Mouse (Mus musculus) urinary bladder, postnatal 14 days (tissue): ENCODE results near the gene Rab3c.

Source experiments
- DNase-seq: peaks from one replicate; pipeline ENCODE4 v3.0.0; 2021; ENCODE audit warnings: low spot score

Rab3c gene

DNA sequence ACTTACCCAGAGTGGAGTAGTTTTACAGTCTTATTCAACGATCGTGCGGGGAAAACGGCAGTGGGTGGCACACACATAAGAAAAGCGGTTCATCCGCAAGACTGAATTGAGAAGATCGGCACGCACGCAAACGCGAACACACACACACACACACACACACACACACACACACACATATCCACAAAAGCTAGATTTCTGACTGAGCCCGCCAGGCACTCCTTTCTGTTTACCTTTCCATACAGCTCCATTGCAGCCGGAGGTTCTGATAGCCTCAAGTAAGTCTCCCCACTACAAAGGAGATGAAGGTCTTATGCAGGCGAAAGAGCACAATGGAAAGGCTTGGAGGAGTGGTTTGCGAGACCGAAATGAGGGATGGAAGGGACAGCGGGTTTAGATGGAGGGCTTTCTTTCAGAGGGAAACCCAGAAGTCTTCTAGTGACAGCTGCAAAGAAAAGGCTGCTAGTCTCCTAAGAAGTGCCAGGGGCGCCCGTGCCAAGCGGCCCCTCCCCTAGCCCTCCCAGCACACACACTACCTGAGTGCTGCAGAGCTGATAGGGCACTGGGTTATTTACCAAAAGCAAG lies at the start of gene Rab3c:
Gene Rab3c (minus strand): TSS at position 434 of the 582 bp plus-strand sequence.
- DNase-seq = no peak

DNA sequence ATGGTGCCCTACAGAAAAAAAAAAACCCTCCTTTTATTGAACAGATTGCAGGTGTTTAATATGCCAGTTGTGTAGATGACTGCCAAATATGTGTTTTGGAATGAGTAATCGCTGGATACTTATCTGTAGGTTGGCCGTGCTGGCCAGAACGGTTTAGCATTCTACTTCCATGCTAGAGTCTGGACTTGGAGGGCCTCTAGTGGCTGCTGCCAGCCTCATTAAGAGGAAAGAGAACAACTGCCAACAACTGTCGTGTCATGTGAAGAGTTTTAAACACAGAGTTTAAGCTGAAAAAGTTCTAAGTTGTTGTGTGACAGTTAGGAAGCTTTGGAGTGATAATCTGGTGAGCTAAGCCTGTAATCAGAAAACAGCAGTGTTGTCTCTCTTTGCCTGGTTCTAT lies 38.0 kb upstream of the Rab3c start:
- DNase-seq = no peak

DNA sequence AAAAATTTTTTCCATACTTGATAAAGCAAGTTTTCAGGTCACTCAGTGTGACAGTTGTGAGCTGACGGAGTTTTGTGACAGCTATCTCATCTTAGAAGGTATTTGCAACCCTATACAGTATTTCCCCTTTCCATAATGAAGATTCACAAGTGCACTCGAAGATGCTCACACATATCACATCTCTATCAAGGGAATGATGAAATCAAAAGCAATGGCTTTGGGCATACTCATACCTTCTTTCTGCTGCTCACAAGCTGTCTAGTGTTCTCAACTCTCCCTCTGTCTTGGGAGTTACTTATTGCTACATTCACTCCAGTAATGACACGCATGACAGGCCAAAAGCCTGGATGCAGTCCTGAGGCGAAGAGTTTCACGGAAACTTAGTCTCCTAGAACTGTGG lies 26.4 kb upstream of the Rab3c start:
- DNase-seq = no peak

DNA sequence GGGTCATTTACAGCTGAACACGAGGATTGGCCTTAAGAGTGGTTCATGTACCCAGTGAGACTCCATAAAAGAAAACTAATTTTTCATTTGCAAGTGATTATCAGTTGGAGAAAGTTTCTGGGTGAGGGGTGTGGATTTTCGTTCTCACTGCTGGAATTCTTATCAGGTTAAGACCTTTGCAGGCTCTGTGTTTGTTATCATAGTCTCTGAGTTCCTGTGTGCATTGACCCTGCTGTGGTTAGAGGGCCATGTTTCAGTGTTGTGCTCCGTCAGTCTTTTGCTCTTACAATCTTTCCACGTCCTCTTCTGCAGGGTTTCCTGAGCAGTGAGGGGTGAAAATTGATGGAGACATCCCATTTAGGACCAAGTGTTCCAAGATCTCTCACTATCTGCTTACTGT lies 16.3 kb upstream of the Rab3c start:
- no peak for DNase-seq

DNA sequence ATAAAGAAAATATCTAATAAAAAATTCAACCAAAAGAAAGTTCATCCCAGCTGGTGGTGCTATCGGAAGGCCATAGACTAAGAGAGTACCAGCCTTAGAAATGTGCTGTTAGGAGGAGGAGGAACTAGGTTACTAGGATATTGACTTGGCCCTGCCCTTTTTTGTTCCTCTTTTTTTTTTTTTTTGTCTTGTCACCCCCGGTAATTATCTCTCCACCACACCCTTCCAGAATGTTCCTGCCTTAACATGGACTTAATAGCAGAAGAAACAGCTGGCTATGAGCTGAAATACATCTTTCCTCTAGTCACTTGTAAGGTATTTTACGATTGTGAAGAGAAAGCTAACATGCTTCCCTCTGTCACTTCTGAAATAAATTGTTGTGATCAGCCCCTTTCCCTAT lies 7.7 kb upstream of the Rab3c start:
- no peak for DNase-seq

DNA sequence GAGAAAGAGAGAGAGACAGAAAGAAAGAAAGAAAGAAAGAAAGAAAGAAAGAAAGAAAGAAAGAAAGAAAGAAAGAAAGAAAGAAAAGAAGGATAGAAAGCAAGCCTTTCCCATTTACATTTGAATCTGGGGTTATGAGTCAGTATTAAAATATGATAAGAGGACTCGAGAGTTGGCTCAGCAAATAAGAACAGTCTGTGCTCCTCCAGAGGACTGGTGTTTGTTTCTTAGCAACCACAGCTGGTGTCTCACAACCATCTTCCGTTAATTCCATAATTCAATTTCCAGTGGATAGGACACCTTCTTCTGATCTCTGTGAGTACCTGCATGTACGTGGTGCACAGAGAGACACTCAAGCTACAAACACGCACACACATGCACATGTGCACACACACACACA lies 3.0 kb upstream of the Rab3c start:
- no peak for DNase-seq

DNA sequence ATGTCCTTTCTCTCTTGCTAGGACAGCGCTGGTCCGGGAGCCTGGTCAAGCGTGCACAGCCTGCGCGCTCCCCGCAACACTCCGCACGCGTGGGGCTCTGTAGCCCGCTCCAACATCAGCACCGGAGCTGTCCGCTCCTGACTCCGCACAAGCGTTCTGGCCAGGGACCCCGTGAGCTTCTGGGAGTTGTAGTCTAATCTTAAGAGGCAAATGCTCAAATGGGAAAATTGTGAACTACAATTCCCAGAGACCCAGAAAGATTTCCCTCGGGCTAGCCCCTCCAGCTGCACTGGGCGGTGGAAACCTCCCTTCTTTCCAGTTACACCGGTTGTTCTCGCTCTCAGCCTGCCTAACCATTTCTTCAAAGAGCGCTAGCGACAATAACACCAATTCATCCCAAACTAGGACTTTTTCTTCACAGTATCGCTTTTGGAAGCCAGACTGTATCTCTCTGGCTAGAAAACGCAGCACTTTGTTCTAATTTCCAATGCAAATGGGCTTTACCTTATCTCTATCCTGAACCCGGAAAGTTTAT lies 701 bp downstream of the Rab3c start:
- peak; percentile 39 for DNase-seq

DNA sequence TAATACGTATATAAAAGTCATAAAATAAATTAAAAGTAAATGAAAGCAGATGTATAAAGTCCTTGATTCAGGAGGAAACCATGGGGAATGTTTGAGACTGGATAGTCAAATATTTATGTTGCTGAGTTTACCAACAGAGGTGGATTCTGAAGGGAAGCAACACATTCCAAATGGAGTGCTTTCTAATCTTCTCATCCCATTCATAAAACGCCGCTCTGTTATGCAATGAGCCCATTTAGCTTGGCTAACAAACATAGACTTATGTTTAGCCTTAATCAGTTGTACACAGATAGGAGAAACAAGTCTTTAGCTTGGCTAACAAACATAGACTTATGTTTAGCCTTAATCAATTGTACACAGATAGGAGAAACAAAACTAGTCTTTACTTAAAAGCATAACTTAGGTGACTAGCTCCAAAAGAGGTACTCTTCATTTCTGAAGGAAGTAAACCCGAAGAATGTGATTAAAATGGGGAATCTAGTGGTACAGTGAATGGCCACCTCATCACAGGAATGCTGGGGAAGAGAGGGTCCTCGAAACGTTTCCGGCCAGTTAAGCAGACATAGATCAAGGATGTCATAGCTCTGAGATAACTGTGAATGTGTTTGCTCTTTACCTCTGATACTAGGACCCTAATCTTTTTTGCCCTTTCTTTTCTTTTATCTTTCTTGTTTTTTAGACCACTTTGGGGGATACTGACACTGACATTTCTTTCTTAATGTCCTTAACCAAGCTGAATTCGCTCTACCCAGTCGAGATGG lies 1.6 kb downstream of the Rab3c start:
- DNase-seq = no peak

DNA sequence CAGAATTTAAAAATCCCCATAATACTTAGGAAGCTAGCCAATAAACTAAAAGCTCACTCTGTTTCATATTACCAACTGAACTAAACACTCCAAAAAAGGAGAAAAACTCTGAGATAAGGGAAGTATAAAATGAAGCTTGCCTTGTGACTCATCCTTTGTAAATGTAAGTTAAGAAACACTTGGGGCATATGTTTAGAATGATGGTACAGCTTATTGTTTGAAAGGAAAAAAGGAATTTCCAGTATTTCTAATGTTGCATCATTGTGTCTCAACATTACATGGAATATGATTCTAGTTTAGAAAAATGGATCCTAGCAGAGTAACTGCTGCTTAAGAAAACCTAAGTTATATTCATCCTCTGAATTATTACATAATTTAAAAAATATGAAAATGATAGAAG lies 3.1 kb downstream of the Rab3c start:
- no peak for DNase-seq

DNA sequence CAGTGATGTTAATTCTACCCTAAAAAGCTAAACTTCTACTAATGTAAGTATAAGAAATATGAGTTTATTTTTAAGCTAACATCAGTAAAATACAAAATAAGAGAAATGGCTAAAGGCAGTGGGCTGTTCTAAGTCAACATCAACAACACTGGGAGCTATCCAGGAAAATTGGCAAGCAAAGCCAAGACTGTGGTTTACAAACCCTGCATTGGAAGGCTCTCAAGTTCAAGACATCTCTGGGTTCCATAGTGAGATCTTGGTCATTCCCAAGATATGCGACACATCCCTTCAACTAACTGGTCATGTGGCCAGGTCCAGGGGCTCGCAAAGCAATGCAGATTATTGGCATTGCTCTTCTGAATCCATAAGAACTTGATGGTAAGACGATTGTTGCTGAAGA lies 5.3 kb downstream of the Rab3c start:
- DNase-seq = no peak

DNA sequence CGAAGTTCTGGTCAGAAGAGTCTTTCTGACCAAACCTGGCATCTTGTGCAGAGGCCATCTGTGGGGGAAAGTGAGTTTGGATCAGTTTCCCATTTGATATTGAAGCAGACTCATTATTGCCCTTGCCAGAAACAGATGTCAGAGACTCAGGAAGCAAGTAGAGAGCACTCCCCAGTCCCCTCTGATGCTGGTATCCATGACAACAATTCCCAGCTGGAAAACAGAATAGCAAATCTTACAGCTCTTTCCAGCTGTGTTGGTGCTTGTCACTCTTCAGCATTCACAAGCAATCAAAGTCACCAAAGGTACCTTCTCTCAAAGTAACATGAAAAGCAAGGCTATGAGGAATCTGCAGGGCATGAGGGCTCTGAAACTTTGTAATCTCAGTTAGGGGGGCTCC lies 20.1 kb downstream of the Rab3c start:
- DNase-seq = no peak

DNA sequence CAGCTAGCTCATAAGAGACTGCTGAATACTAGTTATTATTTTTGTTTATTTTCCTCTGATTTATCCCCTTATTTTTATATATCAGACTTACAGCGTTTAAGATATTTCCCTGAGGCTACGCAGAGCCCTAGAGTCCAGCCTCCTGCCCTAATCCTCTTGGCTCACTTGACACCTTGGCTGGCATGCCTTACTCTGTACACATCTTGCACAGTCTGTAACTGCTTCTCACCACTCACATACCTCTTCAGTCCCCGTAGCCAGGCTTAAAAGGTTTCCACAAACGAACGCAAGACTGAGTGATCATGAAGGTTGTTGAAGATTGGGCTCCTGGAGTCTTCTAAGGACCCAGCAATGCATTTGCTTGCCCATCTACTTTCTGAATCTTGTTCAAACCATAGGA lies 29.3 kb downstream of the Rab3c start:
- no peak for DNase-seq

DNA sequence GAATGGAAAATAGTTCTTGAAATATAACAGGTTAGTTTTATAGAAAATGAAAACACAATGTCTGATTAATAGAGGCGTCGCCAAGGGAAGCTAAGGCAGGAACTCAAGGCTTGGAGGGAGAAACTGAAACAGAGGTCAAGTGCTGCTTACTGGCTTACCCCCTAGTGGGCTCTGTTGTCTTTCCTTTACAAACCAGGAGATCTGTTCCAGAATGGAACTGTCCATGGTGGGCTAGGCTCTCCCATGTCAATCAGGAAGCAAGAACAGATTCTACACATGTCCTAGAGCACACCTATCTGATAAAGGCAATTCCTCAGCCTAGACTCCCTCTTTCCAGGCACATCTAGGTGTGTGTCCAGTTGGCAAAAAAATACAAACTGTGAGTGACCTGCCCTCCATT lies 32.3 kb downstream of the Rab3c start:
- no peak for DNase-seq

DNA sequence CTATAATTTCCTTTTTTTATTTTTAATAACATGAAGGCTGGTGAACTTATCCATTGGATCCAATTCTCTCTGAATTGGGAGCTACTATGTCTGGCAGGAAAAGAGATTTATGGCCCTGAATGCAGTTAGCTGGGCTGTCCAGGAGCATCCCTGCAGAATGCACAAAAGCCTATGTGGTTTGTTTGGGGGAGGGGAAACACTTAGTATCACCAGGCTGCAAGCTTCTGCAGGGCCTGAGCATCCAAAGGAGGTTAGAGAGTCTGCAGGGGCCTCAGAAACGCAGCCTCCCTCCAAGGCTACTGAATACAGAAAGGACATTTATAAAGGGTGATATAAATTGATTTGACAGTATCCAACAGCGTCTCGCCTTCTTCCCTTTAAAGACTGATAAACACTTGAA lies 41.8 kb downstream of the Rab3c start:
- no peak for DNase-seq

DNA sequence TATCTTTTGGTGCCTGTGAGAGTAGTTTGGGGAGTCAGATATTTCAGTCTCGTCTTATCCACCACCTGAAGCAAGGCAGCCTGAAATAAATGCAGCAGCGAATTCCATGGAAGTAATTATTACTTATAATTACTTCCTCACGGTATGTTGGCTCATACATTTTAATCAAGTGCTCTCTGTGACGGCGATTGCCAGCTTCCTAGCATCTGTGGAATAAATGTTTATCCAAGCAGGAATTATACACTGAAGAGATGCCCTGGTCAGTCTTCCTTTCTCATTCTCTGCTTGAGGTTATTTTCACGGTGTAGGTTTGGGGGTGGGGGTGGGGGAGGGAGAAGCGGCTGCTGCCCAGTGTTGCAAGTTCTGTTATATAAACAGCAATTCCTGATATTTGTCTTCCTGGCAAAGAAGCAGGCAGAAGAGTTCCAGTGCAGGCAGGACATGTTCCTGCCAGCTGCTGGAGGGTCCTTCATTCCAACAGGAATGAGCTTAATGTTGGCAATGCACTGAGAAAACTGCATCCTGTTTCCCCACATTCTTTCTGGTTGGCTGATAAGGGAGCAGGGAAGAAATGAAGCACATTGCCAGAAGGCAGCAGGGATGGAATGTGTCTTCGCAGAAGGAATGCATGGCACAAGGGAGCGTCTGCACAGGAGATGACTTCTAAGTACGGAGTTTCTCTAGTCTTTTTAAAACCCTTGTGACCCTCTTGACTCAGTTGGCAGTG lies 43.4 kb downstream of the Rab3c start:
- no peak for DNase-seq

DNA sequence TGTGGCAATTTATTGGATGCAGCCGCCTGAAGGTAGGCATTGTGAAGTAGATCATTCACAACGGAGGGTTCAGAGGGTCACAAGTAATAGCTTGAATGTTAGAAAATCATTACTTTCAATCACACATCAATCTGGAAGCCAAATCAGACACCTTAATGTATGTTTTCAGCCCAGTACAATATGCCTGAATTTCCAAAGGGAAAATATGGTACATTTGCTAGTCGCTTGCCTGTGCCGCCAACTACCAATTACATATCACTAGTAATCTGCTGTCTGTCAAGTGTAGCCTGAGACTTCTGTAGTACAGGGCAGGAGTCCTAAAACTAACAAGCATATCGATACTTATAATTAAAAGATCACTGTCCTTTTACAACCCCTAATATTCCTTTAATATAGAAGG lies 47.4 kb downstream of the Rab3c start:
- DNase-seq = no peak

DNA sequence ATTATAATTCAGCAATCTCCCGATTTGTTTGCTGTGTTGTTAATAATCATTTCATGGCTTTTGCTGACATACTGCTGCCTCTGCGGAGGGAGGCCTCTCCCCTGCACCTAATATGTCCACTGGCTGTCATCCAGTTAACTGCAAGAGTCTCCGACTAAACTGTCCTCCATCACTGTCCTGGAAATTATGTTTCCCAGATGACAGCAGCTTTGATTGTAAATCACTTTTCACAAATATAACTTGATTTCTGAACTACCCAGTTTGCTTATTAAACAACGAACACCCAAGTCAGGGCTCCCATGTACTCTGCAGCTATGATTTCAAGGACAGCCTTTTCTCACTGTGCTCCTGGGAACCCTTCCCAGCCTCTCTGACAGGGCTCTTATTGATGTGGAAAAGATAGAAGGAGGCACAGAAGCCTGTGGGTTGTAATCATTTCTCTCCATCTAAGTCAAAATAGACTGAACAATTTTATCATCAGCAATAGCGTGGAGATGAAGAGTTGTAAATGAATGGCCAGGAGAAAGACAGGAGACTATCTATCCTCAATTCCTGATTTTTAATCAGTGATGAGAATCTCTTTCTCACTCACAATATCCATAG lies 49.6 kb downstream of the Rab3c start:
- DNase-seq = no peak

DNA sequence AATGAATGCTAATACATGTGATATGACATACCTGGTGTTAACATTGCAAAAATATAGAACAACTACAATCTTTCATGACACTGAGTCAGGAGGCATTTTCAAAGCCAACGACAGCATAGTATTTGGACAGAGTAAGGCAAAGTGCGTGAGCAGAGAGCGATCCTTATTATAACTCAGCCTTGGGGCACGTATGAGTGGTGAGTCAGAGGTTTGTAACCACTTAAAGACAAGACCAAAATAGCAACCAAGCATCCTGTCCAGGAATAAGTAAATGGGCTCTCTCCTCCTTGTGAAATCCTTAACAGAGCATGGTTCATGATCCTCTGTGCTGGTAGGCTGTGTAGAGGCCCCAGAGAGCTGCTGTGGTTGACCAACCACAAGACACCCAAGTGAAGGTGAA lies 50.8 kb downstream of the Rab3c start:
- no peak for DNase-seq

DNA sequence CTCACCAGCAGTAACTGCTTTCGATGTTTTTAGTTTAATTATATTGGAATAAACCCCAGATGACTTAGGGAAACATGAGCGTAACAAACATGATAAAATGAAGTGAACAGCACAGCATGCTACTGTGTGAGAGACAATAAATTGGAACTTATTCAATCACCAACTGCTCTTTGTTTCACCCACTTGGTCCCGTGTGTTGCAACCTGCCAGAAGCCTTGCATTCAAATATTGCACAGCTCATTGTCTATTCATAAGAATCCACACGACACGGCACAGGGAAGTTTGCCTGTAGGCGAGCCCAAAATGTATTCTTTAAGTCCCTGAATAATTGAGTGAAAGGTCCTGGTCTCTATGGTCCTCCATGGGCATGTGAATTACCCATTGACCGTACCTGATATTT lies 61.6 kb downstream of the Rab3c start:
- DNase-seq = no peak

DNA sequence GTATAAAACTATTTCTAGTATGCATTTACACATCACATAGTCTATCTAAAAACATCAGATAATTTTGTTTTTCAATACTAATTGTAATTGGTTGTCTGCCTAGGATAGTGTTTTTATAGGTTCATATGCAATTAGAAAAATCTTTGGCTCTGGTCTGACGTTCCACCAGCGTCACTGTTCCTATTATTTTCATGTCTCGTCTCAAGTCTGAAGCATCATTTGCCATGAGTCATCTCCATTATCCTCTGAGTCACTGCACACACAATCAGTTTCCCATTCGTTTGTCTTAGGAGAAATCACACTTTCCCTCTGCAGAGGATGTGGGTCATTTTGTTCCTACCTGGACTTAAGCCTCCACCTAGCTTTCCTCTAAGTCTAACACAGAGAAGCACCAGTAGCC lies 62.3 kb downstream of the Rab3c start:
- DNase-seq = no peak

DNA sequence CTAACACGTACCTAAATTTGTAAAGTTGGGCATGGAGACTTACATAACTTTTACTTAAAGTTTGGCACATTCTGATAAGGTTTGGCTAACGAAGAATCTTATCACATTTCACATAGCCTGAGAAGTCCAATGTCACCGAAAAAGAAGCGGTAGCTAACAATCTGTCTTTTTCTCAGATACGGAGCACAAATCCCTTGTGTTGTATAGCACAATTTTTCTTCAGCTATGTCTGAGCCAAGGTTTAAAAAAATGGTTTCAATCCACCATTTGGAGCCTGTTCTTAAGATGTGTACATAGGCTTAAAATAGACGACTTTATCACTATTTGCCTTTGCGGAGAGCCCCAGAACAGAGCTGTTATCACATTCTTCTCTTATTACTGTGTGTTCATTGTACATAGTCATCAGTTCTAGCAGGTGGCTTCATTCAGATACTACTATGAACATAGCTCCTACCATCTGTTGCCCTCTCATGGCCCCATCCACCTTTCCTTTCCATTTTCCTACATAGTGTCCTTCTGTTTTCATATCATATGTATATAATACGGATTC lies 69.2 kb downstream of the Rab3c start:
- DNase-seq = no peak

DNA sequence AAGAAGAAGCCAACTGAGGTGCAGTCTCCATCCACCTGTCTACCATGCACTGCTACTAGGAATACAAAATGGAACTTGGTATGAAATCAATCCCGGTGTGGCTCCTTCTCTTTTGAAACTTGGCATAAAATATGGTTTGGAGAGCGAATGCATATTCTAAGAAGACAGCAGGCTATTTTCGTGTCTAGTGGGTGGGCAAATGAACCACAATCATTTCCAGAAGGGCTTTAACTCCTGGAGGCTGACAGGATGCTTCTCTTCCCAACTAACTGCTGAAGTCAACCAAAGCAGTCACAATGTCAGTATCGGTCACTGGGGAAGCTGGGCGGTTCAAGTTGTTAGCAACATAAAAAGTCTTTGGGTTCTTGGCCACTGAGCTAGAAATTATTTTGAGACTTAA lies 81.9 kb downstream of the Rab3c start:
- DNase-seq = no peak

DNA sequence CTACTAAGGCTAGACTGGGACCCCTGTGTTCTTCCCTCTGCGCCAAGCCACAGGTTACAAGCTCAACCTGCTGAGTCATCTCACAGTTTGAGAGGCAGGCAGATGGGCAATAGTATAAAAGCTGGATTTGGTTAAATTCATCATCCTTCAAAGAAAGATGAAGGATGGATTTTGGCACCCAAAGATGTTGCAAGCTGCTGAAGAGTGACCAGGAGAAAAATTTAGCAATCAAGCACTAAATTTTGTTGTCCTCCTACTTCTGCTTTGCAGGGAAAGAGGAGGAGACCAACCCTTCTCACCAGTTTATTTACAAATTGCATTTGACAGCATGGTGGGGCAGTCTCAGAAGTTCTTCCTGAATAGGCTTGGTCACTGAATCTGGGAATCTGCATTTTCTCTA lies 90.8 kb downstream of the Rab3c start:
- DNase-seq = no peak
